Mouse (Mus musculus) ovary, postnatal 36 days (tissue): ENCODE data around the gene Soat2.
A peak's percentile ranks its signal among the peaks of the same experiment; 100 is the strongest.
"Not testable (repeated sequence)": the region's sequence is repeated elsewhere in the genome, so short reads cannot be mapped to it uniquely, and the experiment has no call there.

Source experiments
- DNase-seq: peaks from one replicate; pipeline ENCODE4 v3.0.0; 2022; ENCODE audit warnings: low spot score, mixed read lengths

Gene Soat2

GRCm38 (mm10) chr15:102147674-102148402 is 2.5 kb upstream of the Soat2 start:
- no peak for DNase-seq

- no peak for DNase-seq
These were observed 765 bp upstream of the Soat2 start for GRCm38 (mm10) chr15:102149561-102149960.

GRCm38 (mm10) chr15:102152646-102153045 is 2.3 kb downstream of the Soat2 start:
- DNase-seq, result no peak

- DNase-seq, result not testable (repeated sequence)
These were observed 4.7 kb downstream of the Soat2 start for GRCm38 (mm10) chr15:102155006-102155405.

GRCm38 (mm10) chr15:102156836-102157235 is 6.5 kb downstream of the Soat2 start:
- no peak for DNase-seq

- no peak for DNase-seq
These were observed 10.2 kb downstream of the Soat2 start for GRCm38 (mm10) chr15:102160415-102161060.

GRCm38 (mm10) chr15:102163900-102164693 is 13.8 kb downstream of the Soat2 start:
- DNase-seq, result no peak

GRCm38 (mm10) chr15:102165468-102166100 is 15.3 kb downstream of the Soat2 start:
- no peak for DNase-seq

GRCm38 (mm10) chr15:102167620-102168021 is 17.3 kb downstream of the Soat2 start:
- no peak for DNase-seq

GRCm38 (mm10) chr15:102169064-102169463 is 18.7 kb downstream of the Soat2 start:
- DNase-seq, result no peak

- no peak for DNase-seq
These were observed 23.3 kb downstream of the Soat2 start for GRCm38 (mm10) chr15:102173581-102173980.

- DNase-seq, result no peak
These were observed 25.5 kb downstream of the Soat2 start for GRCm38 (mm10) chr15:102175736-102176319.

GRCm38 (mm10) chr15:102176571-102177316 is 26.4 kb downstream of the Soat2 start:
- DNase-seq, result no peak

GRCm38 (mm10) chr15:102177417-102177816 is 27.1 kb downstream of the Soat2 start:
- no peak for DNase-seq

GRCm38 (mm10) chr15:102178279-102178678 is 28.0 kb downstream of the Soat2 start:
- DNase-seq, result peak; percentile 74

GRCm38 (mm10) chr15:102179106-102179505 is 28.8 kb downstream of the Soat2 start:
- DNase-seq, result no peak

- no peak for DNase-seq
These were observed 29.6 kb downstream of the Soat2 start for GRCm38 (mm10) chr15:102179924-102180323.

- DNase-seq, result no peak
These were observed 32.8 kb downstream of the Soat2 start for GRCm38 (mm10) chr15:102183076-102183475.

GRCm38 (mm10) chr15:102186239-102186638 is 35.9 kb downstream of the Soat2 start:
- DNase-seq, result no peak

- no peak for DNase-seq
These were observed 37.8 kb downstream of the Soat2 start for GRCm38 (mm10) chr15:102188096-102188495.

- no peak for DNase-seq
These were observed 38.6 kb downstream of the Soat2 start for GRCm38 (mm10) chr15:102188883-102189282.
